Mouse (Mus musculus) hindbrain, embryonic 10.5 days (tissue): ENCODE data around the gene Cul5. TPM values are rescaled to one million over a fixed set of nuclear protein-coding genes. Genes with fewer than 3 reads are reported as not detected.

ENCODE experiments used
- DNase-seq: peaks from one replicate; pipeline ENCODE4 v3.0.0-alpha.2; 2017; ENCODE audit warnings: low spot score
- H3K27ac ChIP-seq: fragments of 300-500 bp; sonication (generic); 2 replicates; pipeline ENCODE4 v1.5.1; 2016; ENCODE audit warnings: mild to moderate bottlenecking, moderate library complexity
- H3K27me3 ChIP-seq: fragments of 300-500 bp; sonication (generic); 2 replicates; pipeline ENCODE4 v1.6.1; 2016; ENCODE audit warnings: mild to moderate bottlenecking; ENCODE audit not compliant: poor library complexity, insufficient read depth, severe bottlenecking
- H3K36me3 ChIP-seq: fragments of 300-500 bp; sonication (generic); 2 replicates; pipeline ENCODE4 v1.6.1; 2016; ENCODE audit warnings: mild to moderate bottlenecking, moderate library complexity
- H3K4me1 ChIP-seq: fragments of 300-500 bp; sonication (generic); replicated peaks from 2 replicates; pipeline ENCODE4 v1.6.1; 2016; ENCODE audit warnings: mild to moderate bottlenecking
- H3K4me3 ChIP-seq: fragments of 300-500 bp; sonication (generic); 2 replicates; pipeline ENCODE4 v1.5.1; 2016; ENCODE audit warnings: mild to moderate bottlenecking, moderate library complexity
- H3K9me3 ChIP-seq: fragments of 300-500 bp; sonication (generic); 2 replicates; pipeline ENCODE4 v1.6.1; 2016; ENCODE audit warnings: mild to moderate bottlenecking, moderate library complexity
- WGBS: fragments of 180-500 bp; shearing (Covaris S2); methylation state at CpG from one replicate; pipeline ENCODE4 v1.1.7; 2016; 5-methylcytosine and 5-hydroxymethylcytosine counted together
- polyA plus RNA-seq: library from polyadenylated mRNA; unstranded; fragments of >200 nt; fragmentation: Nextera tagmentation; extraction: Ambion mirVana; gene quantifications from 2 replicates; pipeline ENCODE4 v1.2.1, GENCODE M21; 2016

Cul5 gene
- polyA plus RNA-seq, 1 experiment from 2014 or later, result 34.0 TPM

GRCm38 (mm10) chr9:53601541-53601940 is 68.3 kb downstream of the Cul5 start:
- DNase-seq, result no peak

GRCm38 (mm10) chr9:53598631-53599030 is 71.2 kb downstream of the Cul5 start:
- H3K9me3 ChIP-seq, result no peaks in the 10 kb centered on the region
- no peak overlapping the region for H3K27ac ChIP-seq
- WGBS, result 74% methylated on average over 6 of the region's 6 CpGs
- no peak overlapping the region for H3K4me3 ChIP-seq
- no peaks in the 10 kb centered on the region for H3K36me3 ChIP-seq
- DNase-seq, result no peak
- H3K27me3 ChIP-seq, result no peaks in the 10 kb centered on the region
- H3K4me1 ChIP-seq, result no peaks in the 10 kb centered on the region

More at GRCm38 (mm10) chr9:53601541-53601940, 68.3 kb downstream of the Cul5 start:
- 95% methylated on average over 2 of the region's 2 CpGs for WGBS
- Histone ChIP-seq H3K4me3 (no peak overlapping the region), H3K27ac (no peak overlapping the region), H3K9me3 (no peaks in the 10 kb centered on the region), H3K27me3 (no peaks in the 10 kb centered on the region), H3K4me1 (no peaks in the 10 kb centered on the region), H3K36me3 (no peaks in the 10 kb centered on the region)

GRCm38 (mm10) chr9:53596971-53597600 is 72.7 kb downstream of the Cul5 start:
- H3K27ac ChIP-seq, result no peak overlapping the region
- 92% methylated on average over 4 of the region's 4 CpGs for WGBS
- H3K36me3 ChIP-seq, result 0 out of 2 replicates have a peak, but pooled peaks cover 4% of the 10 kb centered on the region
- no peak overlapping the region for H3K4me3 ChIP-seq
- no peaks in the 10 kb centered on the region for H3K9me3 ChIP-seq
- no peaks in the 10 kb centered on the region for H3K27me3 ChIP-seq
- DNase-seq, result no peak
- H3K4me1 ChIP-seq, result no peaks in the 10 kb centered on the region

GRCm38 (mm10) chr9:53594764-53595163 is 75.0 kb downstream of the Cul5 start:
- Histone ChIP-seq H3K27ac (no peak overlapping the region), H3K9me3 (no peaks in the 10 kb centered on the region), H3K4me3 (no peak overlapping the region), H3K4me1 (no peaks in the 10 kb centered on the region), H3K36me3 (0 out of 2 replicates have a peak, but pooled peaks cover 4% of the 10 kb centered on the region), H3K27me3 (no peaks in the 10 kb centered on the region)
- DNase-seq, result peak; percentile 68
- 12% methylated on average over 3 of the region's 3 CpGs for WGBS

GRCm38 (mm10) chr9:53581870-53582269 is 87.9 kb downstream of the Cul5 start:
- peaks cover 83% of the 10 kb centered on the region for H3K36me3 ChIP-seq
- H3K4me3 ChIP-seq, result no peak overlapping the region
- DNase-seq, result no peak
- WGBS, result 84% methylated on average over 4 of the region's 4 CpGs
- no peak overlapping the region for H3K27ac ChIP-seq
- H3K9me3 ChIP-seq, result no peaks in the 10 kb centered on the region
- no peaks in the 10 kb centered on the region for H3K4me1 ChIP-seq
- H3K27me3 ChIP-seq, result no peaks in the 10 kb centered on the region

- Histone ChIP-seq H3K4me1 (no peaks in the 10 kb centered on the region), H3K27ac (no peak overlapping the region), H3K4me3 (no peak overlapping the region), H3K27me3 (no peaks in the 10 kb centered on the region), H3K9me3 (no peaks in the 10 kb centered on the region), H3K36me3 (peaks cover 94% of the 10 kb centered on the region)
- 93% methylated on average over 5 of the region's 5 CpGs for WGBS
- no peak for DNase-seq
Measured at GRCm38 (mm10) chr9:53575721-53576120, 94.1 kb downstream of the Cul5 start.

- 95% methylated on average over 7 of the region's 7 CpGs for WGBS
- no peaks in the 10 kb centered on the region for H3K4me1 ChIP-seq
- no peaks in the 10 kb centered on the region for H3K27me3 ChIP-seq
- no peak for DNase-seq
- peaks cover 99% of the 10 kb centered on the region for H3K36me3 ChIP-seq
- no peak overlapping the region for H3K4me3 ChIP-seq
- no peaks in the 10 kb centered on the region for H3K9me3 ChIP-seq
- H3K27ac ChIP-seq, result no peak overlapping the region
Measured at GRCm38 (mm10) chr9:53572516-53573307, 97.1 kb downstream of the Cul5 start.

- H3K36me3 ChIP-seq, result peaks cover 100% of the 10 kb centered on the region
- H3K27me3 ChIP-seq, result no peaks in the 10 kb centered on the region
- no peak for DNase-seq
- H3K27ac ChIP-seq, result no peak overlapping the region
- H3K9me3 ChIP-seq, result no peaks in the 10 kb centered on the region
- 90% methylated on average over 6 of the region's 6 CpGs for WGBS
- no peak overlapping the region for H3K4me3 ChIP-seq
- no peaks in the 10 kb centered on the region for H3K4me1 ChIP-seq
Measured at GRCm38 (mm10) chr9:53570662-53571061, 99.2 kb downstream of the Cul5 start.

Other genes starting within 250 kb of the Cul5 start
- 12.6 and 17.7 TPM in 2 replicates for gene Atm, start 133.3 kb downstream of the Cul5 start, polyA plus RNA-seq
- 13.6 and 19.1 TPM in 2 replicates for gene Npat, start 133.0 kb downstream of the Cul5 start, polyA plus RNA-seq
- 33.3 and 47.5 TPM in 2 replicates for gene Acat1, start 59.6 kb downstream of the Cul5 start, polyA plus RNA-seq
- 3.5 and 5.0 TPM in 2 replicates for gene Rab39, start 36.2 kb upstream of the Cul5 start, polyA plus RNA-seq
- gene Slc35f2, start 101.5 kb upstream of the Cul5 start, polyA plus RNA-seq, result 3.4 and 3.7 TPM in 2 replicates
- not detected in 2 replicates for gene Sln, start 180.2 kb upstream of the Cul5 start, polyA plus RNA-seq